Mouse (Mus musculus): ENCODE measurements around the gene Insl6.

- TF ChIP-seq HCFC1 (IDR thresholded peaks at IDR 0.05; ENCODE audit: borderline replicate concordance, insufficient read depth, low read length) (no peak), CHD2 (IDR thresholded peaks at IDR 0.05; ENCODE audit: low read depth, low read length) (no peak), MAFK (IDR thresholded peaks at IDR 0.05; ENCODE audit: insufficient read depth, low read depth, low read length) (no peak), ZNF384 (IDR thresholded peaks at IDR 0.05; ENCODE audit: low read depth, low read length) (no peak), ZC3H11A (IDR thresholded peaks at IDR 0.05; ENCODE audit: borderline replicate concordance, low read depth, low read length) (no peak)
These were observed 42.9 kb upstream of the Insl6 start for GRCm38 (mm10) chr19:29368041-29368440.
